Mouse (Mus musculus) liver, adult 2 months (tissue): Measurements from ENCODE around the gene March7. TPM values are rescaled to one million over a fixed set of nuclear protein-coding genes. Genes with fewer than 3 reads are reported as not detected.

Source experiments
- DNase-seq: peaks from one replicate; pipeline ENCODE4 v3.0.0-alpha.2; 2011; ENCODE audit warnings: low read depth, low spot score; ENCODE audit errors: extremely low read depth
- H3K27ac ChIP-seq: fragments of 200-500 bp; replicated peaks from 2 replicates; pipeline ENCODE4 v1.5.1; 2012; ENCODE audit warnings: low read depth, mild to moderate bottlenecking, control low read depth, inconsistent platforms, low read length; ENCODE audit not compliant: insufficient read depth
- H3K27me3 ChIP-seq: fragments of 200-500 bp; 2 replicates; pipeline ENCODE4 v1.6.1; 2012; ENCODE audit warnings: mild to moderate bottlenecking, moderate library complexity, low read length, inconsistent platforms; ENCODE audit not compliant: control insufficient read depth, insufficient read depth
- H3K36me3 ChIP-seq: fragments of 200-500 bp; 2 replicates; pipeline ENCODE4 v1.6.1; 2012; ENCODE audit warnings: low read length, inconsistent platforms; ENCODE audit not compliant: control insufficient read depth, insufficient read depth
- H3K4me1 ChIP-seq: fragments of 200-500 bp; 2 replicates; pipeline ENCODE4 v1.6.1; 2011; ENCODE audit warnings: low read length; ENCODE audit not compliant: control insufficient read depth, insufficient read depth
- H3K4me3 ChIP-seq: fragments of 200-500 bp; 2 replicates; pipeline ENCODE4 v1.5.1; 2011; ENCODE audit warnings: low read depth, mild to moderate bottlenecking, control low read depth, low read length, moderate library complexity; ENCODE audit not compliant: insufficient read depth
- H3K79me2 ChIP-seq: fragments of 200-500 bp; 2 replicates; pipeline ENCODE4 v1.6.1; 2012; ENCODE audit warnings: inconsistent platforms, mild to moderate bottlenecking, low read length, moderate library complexity; ENCODE audit not compliant: control insufficient read depth, insufficient read depth
- H3K9ac ChIP-seq: fragments of 200-500 bp; 2 replicates; pipeline ENCODE4 v1.6.1; 2012; ENCODE audit warnings: low read depth, mild to moderate bottlenecking, control low read depth, inconsistent platforms, low read length
- CTCF ChIP-seq: fragments of 200-500 bp; IDR thresholded peaks from 2 replicates; pipeline ENCODE4 v1.5.1; 2011; ENCODE audit warnings: low read depth, low read length, control low read depth
- POLR2A ChIP-seq: fragments of 200-500 bp; IDR thresholded peaks from 2 replicates; pipeline ENCODE4 v1.6.1; 2011; ENCODE audit warnings: low read length, control low read depth; ENCODE audit not compliant: insufficient read depth; ENCODE audit errors: extremely low read depth
- WGBS: fragments of 180-500 bp; shearing (Covaris S2); methylation state at CpG from one replicate; pipeline ENCODE4 v1.1.7; 2018; 5-methylcytosine and 5-hydroxymethylcytosine counted together
- polyA plus RNA-seq: library from polyadenylated mRNA; depleted of rRNA; stranded (reverse); fragments of >200 nt; gene quantifications from 2 replicates; pipeline ENCODE4 v1.2.3, GENCODE M21; 2012
- total RNA-seq: library from RNA; depleted of rRNA; stranded (reverse); fragments of >200 nt; gene quantifications from 2 replicates; pipeline ENCODE4 v1.2.3, GENCODE M21; 2014

The March7 gene
- total and polyA plus RNA-seq, 2 experiments: 4.7 to 37.6 TPM

GRCm38 (mm10) chr2:60217620-60218019 lies 7.9 kb downstream of the March7 start:
- H3K36me3 ChIP-seq: peaks cover 4% of the 10 kb centered on the region; the same call in 1 of the 2 replicates
- peaks cover 20% of the 10 kb centered on the region for H3K4me1 ChIP-seq
- no peak overlapping the region for H3K4me3 ChIP-seq
- H3K27me3 ChIP-seq: no peaks in the 10 kb centered on the region
- 80% methylated on average over 6 of the region's 6 CpGs for whole genome bisulfite sequencing
- no peak overlapping the region for H3K27ac ChIP-seq
- DNase-seq: no peak
- H3K9ac ChIP-seq: no peak overlapping the region
- peaks cover 46% of the 10 kb centered on the region for H3K79me2 ChIP-seq
- TF ChIP-seq CTCF: no peak
- no peak for TF ChIP-seq POLR2A

GRCm38 (mm10) chr2:60221236-60221635 lies 11.5 kb downstream of the March7 start:
- H3K27ac ChIP-seq: no peak overlapping the region
- DNase-seq: no peak
- H3K4me3 ChIP-seq: no peak overlapping the region
- 53% methylated on average over 6 of the region's 6 CpGs for WGBS
- peaks cover 18% of the 10 kb centered on the region for H3K4me1 ChIP-seq
- 0 out of 2 replicates have a peak overlapping the region, but pooled peaks have one; percentile 1 for H3K9ac ChIP-seq
- no peaks in the 10 kb centered on the region for H3K27me3 ChIP-seq
- no peaks in the 10 kb centered on the region for H3K36me3 ChIP-seq
- TF ChIP-seq POLR2A (no peak), CTCF (no peak)
- H3K79me2 ChIP-seq: peaks cover 41% of the 10 kb centered on the region

GRCm38 (mm10) chr2:60221954-60222353 lies 12.3 kb downstream of the March7 start:
- no peaks in the 10 kb centered on the region for H3K27me3 ChIP-seq
- peaks cover 44% of the 10 kb centered on the region for H3K79me2 ChIP-seq
- no peak for TF ChIP-seq POLR2A
- no peak for TF ChIP-seq CTCF
- H3K27ac ChIP-seq: no peak overlapping the region
- H3K36me3 ChIP-seq: no peaks in the 10 kb centered on the region
- H3K4me1 ChIP-seq: peaks cover 16% of the 10 kb centered on the region
- no peak for DNase-seq
- H3K4me3 ChIP-seq: no peak overlapping the region
- WGBS: 72% methylated on average over 2 of the region's 2 CpGs
- no peak overlapping the region for H3K9ac ChIP-seq

GRCm38 (mm10) chr2:60223489-60223888 lies 13.8 kb downstream of the March7 start:
- H3K4me1 ChIP-seq: peaks cover 17% of the 10 kb centered on the region
- 0 out of 2 replicates have a peak, but pooled peaks cover under 1% of the 10 kb centered on the region for H3K36me3 ChIP-seq
- no peak overlapping the region for H3K9ac ChIP-seq
- H3K4me3 ChIP-seq: no peak overlapping the region
- H3K79me2 ChIP-seq: peaks cover 41% of the 10 kb centered on the region
- no peak overlapping the region for H3K27ac ChIP-seq
- TF ChIP-seq POLR2A: no peak
- no peak for TF ChIP-seq CTCF
- no peak for DNase-seq
- H3K27me3 ChIP-seq: no peaks in the 10 kb centered on the region
- WGBS: 80% methylated on average over 1 of the region's 1 CpGs

- Histone ChIP-seq H3K36me3 (peaks cover 23% of the 10 kb centered on the region), H3K4me1 (peaks cover 4% of the 10 kb centered on the region; the same call in 1 of the 2 replicates), H3K4me3 (no peak overlapping the region), H3K9ac (no peak overlapping the region), H3K27me3 (no peaks in the 10 kb centered on the region), H3K79me2 (peaks cover 20% of the 10 kb centered on the region; the same call in 1 of the 2 replicates), H3K27ac (no peak overlapping the region)
- WGBS: 93% methylated on average over 1 of the region's 1 CpGs
- no peak for DNase-seq
- TF ChIP-seq POLR2A: no peak
- no peak for TF ChIP-seq CTCF
Observed at GRCm38 (mm10) chr2:60228470-60228869, 18.8 kb downstream of the March7 start.

GRCm38 (mm10) chr2:60230361-60230760 lies 20.7 kb downstream of the March7 start:
- Histone ChIP-seq H3K4me3 (no peak overlapping the region), H3K27me3 (no peaks in the 10 kb centered on the region), H3K36me3 (peaks cover 31% of the 10 kb centered on the region), H3K79me2 (peaks cover 16% of the 10 kb centered on the region; the same call in 1 of the 2 replicates), H3K4me1 (peaks cover 2% of the 10 kb centered on the region; the same call in 1 of the 2 replicates), H3K27ac (no peak overlapping the region), H3K9ac (no peak overlapping the region)
- DNase-seq: no peak
- TF ChIP-seq POLR2A: no peak
- no peak for TF ChIP-seq CTCF
- 77% methylated on average over 2 of the region's 2 CpGs for WGBS
